Mouse (Mus musculus): ENCODE data around the gene Plagl2. TPM values are rescaled to one million over a fixed set of nuclear protein-coding genes. Genes with fewer than 3 reads are reported as not detected.

The Plagl2 gene
- polyA plus RNA-seq, 1 experiment from 2014 or later, result 7.1 TPM

Other genes with a start within 250 kb of the Plagl2 start
- gene Pdrg1, start 226.0 kb downstream of the Plagl2 start, polyA plus RNA-seq (2015; fragmentation: Nextera tagmentation; extraction: Ambion mirVana), result 192 and 206 TPM in 2 replicates
- 1.5 and 2.3 TPM in 2 replicates for gene Xkr7, start 209.6 kb downstream of the Plagl2 start, polyA plus RNA-seq (2015; fragmentation: Nextera tagmentation; extraction: Ambion mirVana)
- 2.4 and 3.4 TPM in 2 replicates for gene Ccm2l, start 175.5 kb downstream of the Plagl2 start, polyA plus RNA-seq (2015; fragmentation: Nextera tagmentation; extraction: Ambion mirVana)
- 2.3 and 3.1 TPM in 2 replicates for gene Hck, start 133.0 kb downstream of the Plagl2 start, polyA plus RNA-seq (2015; fragmentation: Nextera tagmentation; extraction: Ambion mirVana)
- 69.7 and 81.7 TPM in 2 replicates for gene Tm9sf4, start 80.1 kb downstream of the Plagl2 start, polyA plus RNA-seq (2015; fragmentation: Nextera tagmentation; extraction: Ambion mirVana)
- 20.8 and 21.1 TPM in 2 replicates for gene Tspyl3, start 16.0 kb downstream of the Plagl2 start, polyA plus RNA-seq (2015; fragmentation: Nextera tagmentation; extraction: Ambion mirVana)
- 4.9 and 5.5 TPM in 2 replicates for gene Pofut1, start 107 bp upstream of the Plagl2 start, polyA plus RNA-seq (2015; fragmentation: Nextera tagmentation; extraction: Ambion mirVana)
- gene Kif3b, start 50.0 kb upstream of the Plagl2 start, polyA plus RNA-seq (2015; fragmentation: Nextera tagmentation; extraction: Ambion mirVana), result 16.7 and 17.2 TPM in 2 replicates
- gene Asxl1, start 104.4 kb upstream of the Plagl2 start, polyA plus RNA-seq (2015; fragmentation: Nextera tagmentation; extraction: Ambion mirVana), result 9.8 and 12.1 TPM in 2 replicates